Mouse (Mus musculus) left cerebral cortex, adult 2 months (tissue): ENCODE results near the gene Tgfb1i1. TPM values are rescaled to one million over a fixed set of nuclear protein-coding genes. Genes with fewer than 3 reads are reported as not detected.

Experiments
- DNase-seq, 2 experiments: peaks; one replicate each; pipeline ENCODE4 v3.0.0; 2021 to 2022; ENCODE audit warnings: low spot score in 2 of 2, mixed read lengths in 1 of 2; ENCODE audit errors: extremely low spot score in 1 of 2
- H3K27ac ChIP-seq: fragments of 200-600 bp; 2 replicates; pipeline ENCODE4 v1.8.1; 2022
- H3K4me3 ChIP-seq: fragments of 200-600 bp; 2 replicates; pipeline ENCODE4 v1.8.1; 2022
- CTCF ChIP-seq: fragments of 200-600 bp; IDR thresholded peaks from 2 replicates; pipeline ENCODE4 v1.8.1; 2022; ENCODE audit warnings: antibody characterized with exemption, mild to moderate bottlenecking, moderate library complexity
- intact Hi-C: fragments of 180-260 bp; cut with DNase I; formaldehyde crosslinking; loops from one replicate; pipeline ENCODE4 v1.15.1; 2025
- total RNA-seq, 2 experiments: library from RNA; stranded (reverse); gene quantifications; 2 replicates each; pipeline ENCODE4 v1.2.3; 2021

The Tgfb1i1 gene
- total RNA-seq, 2 experiments from 2014 or later: 18.9 to 22.2 TPM

GRCm38 (mm10) chr7:128270431-128270850 lies 23.8 kb downstream of the Tgfb1i1 start:
- TF ChIP-seq CTCF: no peak
- intact Hi-C loops: no loop called here
- DNase-seq: no peak
- H3K4me3 ChIP-seq: no peak overlapping the region
- H3K27ac ChIP-seq: no peak overlapping the region

- Histone ChIP-seq H3K4me3 (no peak overlapping the region), H3K27ac (no peak overlapping the region)
- intact Hi-C loops: no loop called here
- DNase-seq: no peak
- no peak for TF ChIP-seq CTCF
Observed at GRCm38 (mm10) chr7:128271496-128271895, 24.9 kb downstream of the Tgfb1i1 start.

GRCm38 (mm10) chr7:128276051-128276450 lies 29.4 kb downstream of the Tgfb1i1 start:
- TF ChIP-seq CTCF: no peak
- Histone ChIP-seq H3K4me3 (no peak overlapping the region), H3K27ac (no peak overlapping the region)
- intact Hi-C loops: no loop called here
- no peak for DNase-seq

- TF ChIP-seq CTCF: no peak
- intact Hi-C loops: no loop called here
- no peak for DNase-seq
- Histone ChIP-seq H3K27ac (no peak overlapping the region), H3K4me3 (no peak overlapping the region)
Observed at GRCm38 (mm10) chr7:128279750-128280149, 33.1 kb downstream of the Tgfb1i1 start.

GRCm38 (mm10) chr7:128281765-128282164 lies 35.2 kb downstream of the Tgfb1i1 start:
- no peak for DNase-seq
- intact Hi-C loops: no loop called here
- no peak overlapping the region for H3K27ac ChIP-seq
- no peak overlapping the region for H3K4me3 ChIP-seq
- TF ChIP-seq CTCF: no peak

- no peak overlapping the region for H3K27ac ChIP-seq
- DNase-seq: no peak
- TF ChIP-seq CTCF: no peak
- intact Hi-C loops: no loop called here
- no peak overlapping the region for H3K4me3 ChIP-seq
Observed at GRCm38 (mm10) chr7:128282532-128283244, 36.1 kb downstream of the Tgfb1i1 start.

GRCm38 (mm10) chr7:128284047-128284446 lies 37.4 kb downstream of the Tgfb1i1 start:
- intact Hi-C loops: no loop called here
- Histone ChIP-seq H3K27ac (no peak overlapping the region), H3K4me3 (no peak overlapping the region)
- no peak for DNase-seq
- TF ChIP-seq CTCF: no peak

- Histone ChIP-seq H3K4me3 (no peak overlapping the region), H3K27ac (no peak overlapping the region)
- intact Hi-C loops: no loop called here
- DNase-seq: no peak
- TF ChIP-seq CTCF: no peak
Observed at GRCm38 (mm10) chr7:128285060-128285459, 38.4 kb downstream of the Tgfb1i1 start.

- no peak; the same call in 1 of the 2 replicates for TF ChIP-seq CTCF
- intact Hi-C loops: no loop called here
- no peak for DNase-seq
Observed at GRCm38 (mm10) chr7:128288923-128289544, 42.4 kb downstream of the Tgfb1i1 start.

GRCm38 (mm10) chr7:128294785-128295184 lies 48.2 kb downstream of the Tgfb1i1 start:
- TF ChIP-seq CTCF: no peak
- no peak for DNase-seq
- Histone ChIP-seq H3K27ac (no peak overlapping the region), H3K4me3 (no peak overlapping the region)
- intact Hi-C loops: loop anchor here (5.0 kb wide), 2 partner anchors 42 to 57 kb away; partner anchors contain the start of genes 9130023H24Rik and Armc5

More at GRCm38 (mm10) chr7:128288923-128289544, 42.4 kb downstream of the Tgfb1i1 start:
- Histone ChIP-seq H3K27ac (no peak overlapping the region), H3K4me3 (no peak overlapping the region)

- no peak for DNase-seq
- TF ChIP-seq CTCF: no peak
- no peak overlapping the region for H3K27ac ChIP-seq
- intact Hi-C loops: loop anchor here (5.0 kb wide), 2 partner anchors 44 to 59 kb away; partner anchors contain the start of genes 9130023H24Rik and Armc5
- no peak overlapping the region for H3K4me3 ChIP-seq
Observed at GRCm38 (mm10) chr7:128296514-128296913, 49.9 kb downstream of the Tgfb1i1 start.

- no peak for DNase-seq
- Histone ChIP-seq H3K4me3 (peak overlapping the region; percentile 94), H3K27ac (no peak overlapping the region)
- intact Hi-C loops: loop anchor here (5.0 kb wide), 2 partner anchors 45 to 60 kb away; partner anchors contain the start of genes 9130023H24Rik and Armc5
- no peak for TF ChIP-seq CTCF
Observed at GRCm38 (mm10) chr7:128297291-128297616, 50.6 kb downstream of the Tgfb1i1 start.
